Mouse (Mus musculus): ENCODE results near the gene Mill2. TPM values are rescaled to one million over a fixed set of nuclear protein-coding genes. Genes with fewer than 3 reads are reported as not detected.
"Not testable (repeated sequence)": the region's sequence is repeated elsewhere in the genome, so short reads cannot be mapped to it uniquely, and the experiment has no call there.

The Mill2 gene
- total RNA-seq, 1 experiment: 0.04 TPM

DNA sequence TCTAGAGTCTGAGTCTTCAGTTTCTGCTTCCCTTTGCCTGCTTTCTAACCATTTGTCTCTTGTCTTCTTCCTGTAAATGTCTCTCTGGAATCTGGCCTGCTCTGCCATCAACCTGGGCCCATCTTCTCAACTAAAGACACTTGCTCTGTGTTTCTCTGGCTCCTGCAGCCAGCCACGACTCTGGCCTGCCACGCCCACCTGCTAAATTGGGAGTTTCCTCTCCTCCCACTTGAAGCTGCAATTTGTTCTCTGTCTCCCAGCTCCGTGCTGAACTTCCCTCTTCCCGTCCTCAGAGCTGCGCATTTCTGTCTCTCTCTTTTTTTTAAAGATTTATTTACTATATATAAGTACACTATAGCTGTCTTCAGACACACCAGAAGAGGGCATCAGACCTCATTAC, 5.0 kb downstream of the Mill2 start:
- no peak for DNase-seq (ENCODE audit: low read depth, low spot score)
- Histone ChIP-seq H3K9me3 (ENCODE audit: control insufficient read depth, insufficient read depth, low read depth, low read length) (no peaks in the 10 kb centered on the region), H3K36me3 (ENCODE audit: control insufficient read depth, insufficient read depth, low read length, poor library complexity, severe bottlenecking) (no peaks in the 10 kb centered on the region), H3K4me3 (ENCODE audit: insufficient read depth in 1 of 2, low read depth in 1 of 2, low read length in 2 of 2, poor library complexity in 1 of 2, severe bottlenecking in 1 of 2) (no peak overlapping the region), H3K9ac (ENCODE audit: insufficient read depth, low read depth, low read length, poor library complexity, severe bottlenecking) (no peak overlapping the region), H3K4me1 (ENCODE audit: control insufficient read depth in 2 of 2, insufficient read depth in 2 of 2, low read length in 2 of 2, poor library complexity in 1 of 2) (peaks cover 1 to 9% of the 10 kb centered on the region in 2 experiments; a peak in 3 of 4 replicates), H3K27ac (ENCODE audit: insufficient read depth, low read depth, low read length, poor library complexity, severe bottlenecking) (no peak overlapping the region)
- TF ChIP-seq ZC3H11A (IDR thresholded peaks at IDR 0.05; ENCODE audit: borderline replicate concordance, low read depth, low read length) (no peak), ZNF384 (IDR thresholded peaks at IDR 0.05; ENCODE audit: low read depth, low read length) (no peak)
- in situ Hi-C loops (cut with MboI; ENCODE audit: low sequenced_read_pairs in 2 of 2, unreplicated experiment in 2 of 2): no loop called here

DNA sequence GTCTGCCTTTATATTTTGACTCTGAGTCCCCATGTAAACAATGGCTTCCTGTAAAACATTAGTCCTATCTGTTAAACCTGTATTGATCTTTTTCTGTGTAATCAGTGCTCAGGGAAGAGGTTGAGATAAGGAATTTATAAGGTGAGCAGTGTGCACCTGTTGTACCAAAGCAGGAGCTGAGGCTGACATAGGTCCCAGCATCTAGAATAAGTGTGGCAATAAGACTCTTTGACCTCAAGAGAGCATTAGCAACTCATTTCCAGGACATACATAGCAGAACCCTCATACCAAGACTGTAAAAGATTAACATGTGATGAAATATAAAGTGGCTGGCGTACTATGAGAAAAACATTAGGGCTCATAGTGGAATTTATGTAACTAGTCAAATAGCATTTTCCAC, 8.6 kb downstream of the Mill2 start:
- H3K4me3 ChIP-seq (ENCODE audit: insufficient read depth in 1 of 2, low read depth in 1 of 2, low read length in 2 of 2, poor library complexity in 1 of 2, severe bottlenecking in 1 of 2): no peak overlapping the region
- in situ Hi-C loops (cut with MboI; ENCODE audit: low sequenced_read_pairs in 2 of 2, unreplicated experiment in 2 of 2): no loop called here
- H3K27ac ChIP-seq (ENCODE audit: insufficient read depth, low read depth, low read length, poor library complexity, severe bottlenecking): no peak overlapping the region
- peaks cover 1 to 5% of the 10 kb centered on the region in 2 experiments; a peak in 3 of 4 replicates for H3K4me1 ChIP-seq (ENCODE audit: control insufficient read depth in 2 of 2, insufficient read depth in 2 of 2, low read length in 2 of 2, poor library complexity in 1 of 2)
- DNase-seq (ENCODE audit: low read depth, low spot score): no peak
- no peaks in the 10 kb centered on the region for H3K36me3 ChIP-seq (ENCODE audit: control insufficient read depth, insufficient read depth, low read length, poor library complexity, severe bottlenecking)
- H3K9me3 ChIP-seq (ENCODE audit: control insufficient read depth, insufficient read depth, low read depth, low read length): no peaks in the 10 kb centered on the region
- no peak for TF ChIP-seq ZNF384 (IDR thresholded peaks at IDR 0.05; ENCODE audit: low read depth, low read length)
- TF ChIP-seq MAFK (IDR thresholded peaks at IDR 0.05; ENCODE audit: insufficient read depth, low read depth, low read length): no peak
- TF ChIP-seq HCFC1 (IDR thresholded peaks at IDR 0.05; ENCODE audit: borderline replicate concordance, insufficient read depth, low read length): no peak
- TF ChIP-seq ZC3H11A (IDR thresholded peaks at IDR 0.05; ENCODE audit: borderline replicate concordance, low read depth, low read length): no peak
- no peak for TF ChIP-seq CHD2 (IDR thresholded peaks at IDR 0.05; ENCODE audit: low read depth, low read length)
- H3K9ac ChIP-seq (ENCODE audit: insufficient read depth, low read depth, low read length, poor library complexity, severe bottlenecking): no peak overlapping the region

DNA sequence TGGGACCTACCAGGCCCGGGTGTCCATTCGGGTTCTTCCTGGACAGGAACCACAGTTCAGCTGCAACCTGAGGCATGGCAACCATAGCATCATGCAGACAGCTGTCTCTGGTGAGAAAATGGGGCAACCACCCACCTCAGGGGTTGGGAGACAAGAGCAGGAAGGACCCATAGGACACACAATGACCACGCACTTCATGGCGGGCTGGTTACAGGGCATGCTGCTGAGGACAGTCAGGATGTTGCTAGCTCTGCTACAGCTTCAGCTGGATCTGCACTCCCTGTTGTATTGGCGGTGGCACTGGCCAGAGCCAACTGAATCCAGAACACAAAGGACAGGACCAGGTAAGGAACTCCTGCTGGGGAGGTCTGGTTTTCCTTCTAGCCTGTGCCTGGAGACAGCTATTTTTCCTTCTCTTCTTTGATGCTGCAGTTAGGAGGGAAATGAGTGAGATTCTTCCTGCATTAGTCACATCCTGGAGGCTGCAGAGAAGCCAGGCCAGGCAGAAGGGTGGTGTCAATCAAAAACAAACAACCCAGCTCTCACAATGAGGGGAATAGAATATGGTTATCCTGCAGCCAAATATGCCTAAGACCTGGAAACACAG, 18.6 kb downstream of the Mill2 start:
- H3K4me1 ChIP-seq (ENCODE audit: control insufficient read depth in 2 of 2, insufficient read depth in 2 of 2, low read length in 2 of 2, poor library complexity in 1 of 2): peaks cover 0 to 6% of the 10 kb centered on the region in 2 experiments; a peak in 1 of 4 replicates
- H3K36me3 ChIP-seq (ENCODE audit: control insufficient read depth, insufficient read depth, low read length, poor library complexity, severe bottlenecking): no peaks in the 10 kb centered on the region
- no peaks in the 10 kb centered on the region for H3K9me3 ChIP-seq (ENCODE audit: control insufficient read depth, insufficient read depth, low read depth, low read length)
- H3K4me3 ChIP-seq (ENCODE audit: insufficient read depth in 1 of 2, low read depth in 1 of 2, low read length in 2 of 2, poor library complexity in 1 of 2, severe bottlenecking in 1 of 2): no peak overlapping the region
- TF ChIP-seq HCFC1 (IDR thresholded peaks at IDR 0.05; ENCODE audit: borderline replicate concordance, insufficient read depth, low read length) (no peak), MAFK (IDR thresholded peaks at IDR 0.05; ENCODE audit: insufficient read depth, low read depth, low read length) (no peak), ZC3H11A (IDR thresholded peaks at IDR 0.05; ENCODE audit: borderline replicate concordance, low read depth, low read length) (no peak), ZNF384 (IDR thresholded peaks at IDR 0.05; ENCODE audit: low read depth, low read length) (no peak)
- no peak overlapping the region for H3K27ac ChIP-seq (ENCODE audit: insufficient read depth, low read depth, low read length, poor library complexity, severe bottlenecking)
- no peak for DNase-seq (ENCODE audit: low read depth, low spot score)
- in situ Hi-C loops (cut with MboI; ENCODE audit: low sequenced_read_pairs in 2 of 2, unreplicated experiment in 2 of 2): loop anchor here (25.0 kb wide), 2 partner anchors 621 to 646 kb away; partner anchors contain the start of gene Mill1 (in 1 of the 2)
- no peak overlapping the region for H3K9ac ChIP-seq (ENCODE audit: insufficient read depth, low read depth, low read length, poor library complexity, severe bottlenecking)

GRCm38 (mm10) chr7:18862801-18863200, 23.0 kb downstream of the Mill2 start:
- TF ChIP-seq ZNF384 (IDR thresholded peaks at IDR 0.05; ENCODE audit: low read depth, low read length): no peak
- Histone ChIP-seq H3K4me3 (ENCODE audit: insufficient read depth in 1 of 2, low read depth in 1 of 2, low read length in 2 of 2, poor library complexity in 1 of 2, severe bottlenecking in 1 of 2) (no peak overlapping the region), H3K36me3 (ENCODE audit: control insufficient read depth, insufficient read depth, low read length, poor library complexity, severe bottlenecking) (no peaks in the 10 kb centered on the region), H3K9ac (ENCODE audit: insufficient read depth, low read depth, low read length, poor library complexity, severe bottlenecking) (no peak overlapping the region), H3K4me1 (ENCODE audit: control insufficient read depth in 2 of 2, insufficient read depth in 2 of 2, low read length in 2 of 2, poor library complexity in 1 of 2) (peaks cover 0 to 6% of the 10 kb centered on the region in 2 experiments; a peak in 1 of 4 replicates), H3K27ac (ENCODE audit: insufficient read depth, low read depth, low read length, poor library complexity, severe bottlenecking) (no peak overlapping the region), H3K9me3 (ENCODE audit: control insufficient read depth, insufficient read depth, low read depth, low read length) (no peaks in the 10 kb centered on the region)
- in situ Hi-C loops (cut with MboI; ENCODE audit: low sequenced_read_pairs in 2 of 2, unreplicated experiment in 2 of 2): loop anchor here (25.0 kb wide), 2 partner anchors 626 to 650 kb away; partner anchors contain the start of gene Mill1 (in 1 of the 2)
- DNase-seq (ENCODE audit: low read depth, low spot score): no peak

GRCm38 (mm10) chr7:18868491-18868890, 28.7 kb downstream of the Mill2 start:
- Histone ChIP-seq H3K4me1 (ENCODE audit: control insufficient read depth in 2 of 2, insufficient read depth in 2 of 2, low read length in 2 of 2, poor library complexity in 1 of 2) (peaks cover 0 to 4% of the 10 kb centered on the region in 2 experiments; a peak in 1 of 4 replicates), H3K36me3 (ENCODE audit: control insufficient read depth, insufficient read depth, low read length, poor library complexity, severe bottlenecking) (no peaks in the 10 kb centered on the region), H3K9ac (ENCODE audit: insufficient read depth, low read depth, low read length, poor library complexity, severe bottlenecking) (no peak overlapping the region), H3K4me3 (ENCODE audit: insufficient read depth in 1 of 2, low read depth in 1 of 2, low read length in 2 of 2, poor library complexity in 1 of 2, severe bottlenecking in 1 of 2) (no peak overlapping the region), H3K27ac (ENCODE audit: insufficient read depth, low read depth, low read length, poor library complexity, severe bottlenecking) (no peak overlapping the region), H3K9me3 (ENCODE audit: control insufficient read depth, insufficient read depth, low read depth, low read length) (no peaks in the 10 kb centered on the region)
- TF ChIP-seq CHD2 (IDR thresholded peaks at IDR 0.05; ENCODE audit: low read depth, low read length) (no peak), HCFC1 (IDR thresholded peaks at IDR 0.05; ENCODE audit: borderline replicate concordance, insufficient read depth, low read length) (no peak), ZC3H11A (IDR thresholded peaks at IDR 0.05; ENCODE audit: borderline replicate concordance, low read depth, low read length) (no peak), ZNF384 (IDR thresholded peaks at IDR 0.05; ENCODE audit: low read depth, low read length) (peak; percentile 95), MAFK (IDR thresholded peaks at IDR 0.05; ENCODE audit: insufficient read depth, low read depth, low read length) (no peak)
- DNase-seq (ENCODE audit: low read depth, low spot score): no peak
- in situ Hi-C loops (cut with MboI; ENCODE audit: low sequenced_read_pairs in 2 of 2, unreplicated experiment in 2 of 2): loop anchor here (25.0 kb wide), 2 partner anchors 631 to 656 kb away; partner anchors contain the start of gene Mill1 (in 1 of the 2)

DNA sequence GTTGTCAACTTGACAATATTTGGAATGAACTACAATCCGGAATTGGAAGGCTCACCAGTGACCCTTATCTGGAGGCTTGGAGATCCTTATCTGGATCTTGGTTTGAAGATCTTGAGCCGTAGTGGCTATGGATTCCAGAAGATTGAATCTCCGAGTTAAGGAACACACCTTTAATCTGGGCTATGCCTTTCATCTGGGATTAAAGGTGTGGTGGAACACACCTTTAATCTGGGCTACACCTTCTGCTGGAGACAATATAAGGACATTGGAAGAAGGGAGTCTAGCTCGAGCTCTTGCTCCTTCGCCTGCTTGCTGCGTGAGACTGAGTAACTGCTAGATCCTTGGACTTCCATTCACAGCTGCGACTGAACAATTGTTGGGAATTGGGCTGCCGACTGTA, 31.3 kb downstream of the Mill2 start, which contains the start of gene Pglyrp1:
Gene Pglyrp1, plus strand, starts transcription at position 301 of the 400 bp plus-strand sequence.
- H3K27ac ChIP-seq (ENCODE audit: insufficient read depth, low read depth, low read length, poor library complexity, severe bottlenecking); H3K4me3 ChIP-seq (ENCODE audit: insufficient read depth in 1 of 2, low read depth in 1 of 2, low read length in 2 of 2, poor library complexity in 1 of 2, severe bottlenecking in 1 of 2); H3K9me3 ChIP-seq (ENCODE audit: control insufficient read depth, insufficient read depth, low read depth, low read length); H3K9ac ChIP-seq (ENCODE audit: insufficient read depth, low read depth, low read length, poor library complexity, severe bottlenecking); H3K36me3 ChIP-seq (ENCODE audit: control insufficient read depth, insufficient read depth, low read length, poor library complexity, severe bottlenecking); DNase-seq (ENCODE audit: low read depth, low spot score); H3K4me1 ChIP-seq (ENCODE audit: control insufficient read depth in 2 of 2, insufficient read depth in 2 of 2, low read length in 2 of 2, poor library complexity in 1 of 2): not testable (repeated sequence)
- in situ Hi-C loops (cut with MboI; ENCODE audit: low sequenced_read_pairs in 2 of 2, unreplicated experiment in 2 of 2): loop anchor here (25.0 kb wide), 2 partner anchors 634 to 659 kb away; partner anchors contain the start of gene Mill1 (in 1 of the 2)
